Mouse (Mus musculus) CH12.LX (cell line): ENCODE data around the gene Spa17. TPM values are rescaled to one million over a fixed set of nuclear protein-coding genes. Genes with fewer than 3 reads are reported as not detected.

Experiments
- DNase-seq: peaks from one replicate; pipeline ENCODE4 v3.0.0-alpha.2; 2013; ENCODE audit errors: extremely low read depth
- H3K27ac ChIP-seq: 2 replicates; pipeline ENCODE4 v1.5.1; 2012; ENCODE audit warnings: low read depth, mild to moderate bottlenecking, control low read depth, moderate library complexity; ENCODE audit not compliant: insufficient read depth
- H3K27me3 ChIP-seq: replicated peaks from 2 replicates; pipeline ENCODE3; 2012; ENCODE audit warnings: inconsistent platforms
- H3K36me3 ChIP-seq, 2 experiments: replicated peaks in 1 of 2; 2 replicates each; pipeline versions ENCODE3 to v1.6.1; 2012; ENCODE audit warnings: inconsistent platforms in 1 of 2, low read length in 1 of 2, mild to moderate bottlenecking in 1 of 2, mixed read lengths in 1 of 2, moderate library complexity in 1 of 2; ENCODE audit not compliant: control insufficient read depth in 1 of 2, insufficient read depth in 1 of 2
- H3K4me1 ChIP-seq, 2 experiments: 2 replicates each; pipeline ENCODE4 v1.6.1; 2012; ENCODE audit warnings: inconsistent platforms in 1 of 2, moderate library complexity in 1 of 2; ENCODE audit not compliant: insufficient read depth in 2 of 2, control insufficient read depth in 1 of 2
- H3K4me2 ChIP-seq: 2 replicates; pipeline ENCODE4 v1.6.1; 2012; ENCODE audit warnings: low read depth, mild to moderate bottlenecking, control low read depth; ENCODE audit not compliant: poor library complexity, insufficient read depth, severe bottlenecking
- H3K4me3 ChIP-seq, 3 experiments: fragments of 150-350 bp in 1 of 3; sonication (generic) in 1 of 3; replicated peaks in 1 of 3; 2 replicates each; pipeline versions ENCODE3 to v1.5.1; 2011 to 2012; ENCODE audit warnings: low read depth in 2 of 3, low read length in 2 of 3, mild to moderate bottlenecking in 2 of 3, moderate library complexity in 2 of 3, control low read depth in 1 of 3, improper control_type of control experiment in 1 of 3, inconsistent platforms in 1 of 3, mixed read lengths in 1 of 3; ENCODE audit not compliant: poor library complexity in 1 of 3
- H3K79me2 ChIP-seq: replicated peaks from 2 replicates; pipeline ENCODE4 v1.6.1; 2012; ENCODE audit warnings: mild to moderate bottlenecking, moderate library complexity; ENCODE audit not compliant: control insufficient read depth, poor library complexity, insufficient read depth, severe bottlenecking; ENCODE audit errors: extremely low read depth
- H3K9ac ChIP-seq: 2 replicates; pipeline ENCODE4 v1.6.1; 2012; ENCODE audit warnings: low read depth, mild to moderate bottlenecking, control low read depth, moderate library complexity; ENCODE audit not compliant: insufficient read depth
- H3K9me3 ChIP-seq: replicated peaks from 2 replicates; pipeline ENCODE3; 2012; ENCODE audit warnings: low read length, inconsistent platforms, mixed read lengths
- BHLHE40 ChIP-seq: IDR thresholded peaks from 2 replicates; pipeline ENCODE4 v1.6.1; 2011; ENCODE audit warnings: mild to moderate bottlenecking, low read depth, low read length, improper control_type of control experiment
- CHD1 ChIP-seq: IDR thresholded peaks from 2 replicates; pipeline ENCODE4 v1.6.1; 2012; ENCODE audit warnings: low read depth, low read length, improper control_type of control experiment, inconsistent platforms
- CHD2 ChIP-seq: IDR thresholded peaks from 2 replicates; pipeline ENCODE4 v1.6.1; 2011; ENCODE audit warnings: low read length, improper control_type of control experiment
- E2F4 ChIP-seq: IDR thresholded peaks from 2 replicates; pipeline ENCODE4 v1.6.1; 2011; ENCODE audit warnings: low read depth, low read length, improper control_type of control experiment; ENCODE audit not compliant: insufficient replicate concordance
- ELF1 ChIP-seq: IDR thresholded peaks from 2 replicates; pipeline ENCODE4 v1.6.1; 2014; ENCODE audit warnings: low read depth, mild to moderate bottlenecking, inconsistent platforms, low read length, improper control_type of control experiment
- EP300 ChIP-seq: IDR thresholded peaks from 2 replicates; pipeline ENCODE4 v1.6.1; 2011; ENCODE audit warnings: low read length, improper control_type of control experiment
- GABPA ChIP-seq: IDR thresholded peaks from 2 replicates; pipeline ENCODE4 v1.6.1; 2012; ENCODE audit warnings: low read depth, low read length, improper control_type of control experiment, inconsistent platforms; ENCODE audit not compliant: insufficient replicate concordance
- IRF4 ChIP-seq: IDR thresholded peaks from 2 replicates; pipeline ENCODE4 v1.6.1; 2014; ENCODE audit warnings: low read depth, mild to moderate bottlenecking, inconsistent platforms, low read length, improper control_type of control experiment
- JUND ChIP-seq: conservative IDR thresholded peaks from 2 replicates; pipeline ENCODE4 v1.6.1; 2011; ENCODE audit warnings: low read depth, low read length, improper control_type of control experiment
- MAZ ChIP-seq: IDR thresholded peaks from 2 replicates; pipeline ENCODE4 v1.6.1; 2012; ENCODE audit warnings: low read depth, mild to moderate bottlenecking, inconsistent platforms, low read length, improper control_type of control experiment, moderate library complexity
- PAX5 ChIP-seq: IDR thresholded peaks from 2 replicates; pipeline ENCODE4 v1.6.1; 2012; ENCODE audit warnings: low read length, inconsistent platforms, mixed read lengths
- POLR2A ChIP-seq: IDR thresholded peaks from 2 replicates; pipeline ENCODE4 v1.6.1; 2011; ENCODE audit warnings: low read depth, mild to moderate bottlenecking, improper control_type of control experiment, low read length
- POLR2AphosphoS2 ChIP-seq: IDR thresholded peaks from 2 replicates; pipeline ENCODE4 v1.6.1; 2011; ENCODE audit warnings: low read depth, low read length, improper control_type of control experiment
- RAD21 ChIP-seq: IDR thresholded peaks from 2 replicates; pipeline ENCODE4 v1.6.1; 2011; ENCODE audit warnings: low read depth, mild to moderate bottlenecking, low read length, improper control_type of control experiment, moderate library complexity
- RCOR1 ChIP-seq: conservative IDR thresholded peaks from 2 replicates; pipeline ENCODE4 v1.6.1; 2012; ENCODE audit warnings: low read depth, mild to moderate bottlenecking, inconsistent platforms, low read length, improper control_type of control experiment
- UBTF ChIP-seq: IDR thresholded peaks from 2 replicates; pipeline ENCODE4 v1.6.1; 2012; ENCODE audit warnings: low read depth, mild to moderate bottlenecking, inconsistent platforms, low read length, improper control_type of control experiment, moderate library complexity
- USF1 ChIP-seq: IDR thresholded peaks from 2 replicates; pipeline ENCODE4 v1.6.1; 2014; ENCODE audit warnings: low read depth, mild to moderate bottlenecking, inconsistent platforms, low read length, improper control_type of control experiment
- ZC3H11A ChIP-seq: IDR thresholded peaks from 2 replicates; pipeline ENCODE4 v1.6.1; 2012; ENCODE audit warnings: low read depth, mild to moderate bottlenecking, inconsistent platforms, low read length, improper control_type of control experiment
- ZKSCAN1 ChIP-seq: IDR thresholded peaks from 2 replicates; pipeline ENCODE4 v1.6.1; 2012; ENCODE audit warnings: low read depth, inconsistent platforms, low read length, improper control_type of control experiment, borderline replicate concordance
- ZMIZ1 ChIP-seq: IDR thresholded peaks from 2 replicates; pipeline ENCODE4 v1.6.1; 2012; ENCODE audit warnings: low read depth, mild to moderate bottlenecking, inconsistent platforms, low read length, improper control_type of control experiment
- ZNF384 ChIP-seq: IDR thresholded peaks from 2 replicates; pipeline ENCODE4 v1.6.1; 2012; ENCODE audit warnings: low read depth, low read length, improper control_type of control experiment, inconsistent platforms
- dilution Hi-C: fragments of 300-500 bp; cut with MboI; formaldehyde crosslinking; loops from 2 replicates; pipeline ENCODE4 v1.14.3; 2020; ENCODE audit warnings: low sequenced_read_pairs; ENCODE audit not compliant: extremely low pct_unique_long_range_greater_than_20kb, extremely low pct_ligation_motif_present
- in situ Hi-C: fragments of 300-500 bp; cut with MboI; formaldehyde crosslinking; loops from 3 replicates; pipeline ENCODE4 v1.14.3; 2019; ENCODE audit warnings: low sequenced_read_pairs, low pct_ligation_motif_present, low pct_unique_long_range_greater_than_20kb, mixed read lengths
- polyA plus RNA-seq: library from polyadenylated mRNA; unstranded; fragments of >175 nt; gene quantifications from 2 replicates; pipeline ENCODE4 v1.2.1, GENCODE M21; 2012; ENCODE audit warnings: low read depth; ENCODE audit not compliant: insufficient read length
- total RNA-seq, 2 experiments: library from RNA; depleted of rRNA; stranded (reverse); fragments of 300-350 nt in 1 of 2; fragments of >200 nt in 1 of 2; gene quantifications; 2 replicates each; pipeline ENCODE4 v1.2.3; 2012 to 2014

Gene Spa17
- total and polyA plus RNA-seq, 3 experiments, result 0.47 to 3.2 (median 1.4) TPM

DNA sequence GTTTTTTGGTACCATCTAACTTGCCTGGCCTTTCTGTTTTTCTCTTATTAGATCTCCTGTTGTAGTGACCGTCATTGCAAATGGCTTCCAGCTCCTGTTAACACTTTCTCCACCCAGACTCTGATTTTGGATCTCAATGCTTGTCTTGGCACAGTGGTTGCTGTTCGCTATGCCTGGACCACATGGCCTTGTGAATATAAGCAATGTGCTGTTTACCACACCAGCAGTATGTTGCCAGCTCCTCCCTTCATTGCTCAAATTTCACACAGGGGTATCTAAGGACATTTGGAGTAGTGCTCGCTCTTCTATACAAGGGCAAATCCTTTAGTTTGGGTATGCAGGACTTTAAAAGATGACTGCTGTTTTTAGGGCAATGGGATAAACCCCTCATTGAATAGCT lies 32.7 kb upstream of the Spa17 start:
- dilution Hi-C loops, result no loop called here
- in situ Hi-C loops, result no loop called here
- H3K27ac ChIP-seq, result no peak overlapping the region
- no peaks in the 10 kb centered on the region for H3K4me1 ChIP-seq
- no peaks in the 10 kb centered on the region for H3K27me3 ChIP-seq
- H3K79me2 ChIP-seq, result no peaks in the 10 kb centered on the region
- H3K36me3 ChIP-seq, result peaks cover 34 to 68% of the 10 kb centered on the region in 2 experiments
- no peak for DNase-seq
- TF ChIP-seq BHLHE40 (no peak), USF1 (no peak), POLR2A (no peak), GABPA (no peak), EP300 (no peak), RAD21 (no peak), CHD2 (no peak), ELF1 (no peak), UBTF (no peak), ZC3H11A (no peak), RCOR1 (no peak), ZMIZ1 (no peak), CHD1 (no peak), ZKSCAN1 (no peak), PAX5 (no peak), ZNF384 (no peak), E2F4 (no peak)
- no peaks in the 10 kb centered on the region for H3K9me3 ChIP-seq
- H3K9ac ChIP-seq, result no peak overlapping the region
- no peak overlapping the region for H3K4me2 ChIP-seq
- no peak overlapping the region for H3K4me3 ChIP-seq

- Histone ChIP-seq H3K9ac (no peak overlapping the region), H3K27ac (no peak overlapping the region), H3K4me3 (no peak overlapping the region), H3K79me2 (no peaks in the 10 kb centered on the region), H3K27me3 (no peaks in the 10 kb centered on the region), H3K4me2 (no peak overlapping the region), H3K4me1 (peaks cover 0 to 30% of the 10 kb centered on the region in 2 experiments; a peak in 3 of 4 replicates), H3K36me3 (peaks cover 0 to 17% of the 10 kb centered on the region in 2 experiments), H3K9me3 (no peaks in the 10 kb centered on the region)
- in situ Hi-C loops, result no loop called here
- dilution Hi-C loops, result no loop called here
- DNase-seq, result no peak
- TF ChIP-seq E2F4 (no peak), JUND (no peak), USF1 (no peak), PAX5 (no peak), ZKSCAN1 (no peak), POLR2AphosphoS2 (no peak), IRF4 (no peak), POLR2A (no peak), ELF1 (no peak), CHD1 (no peak), MAZ (no peak)
Observed at GRCm38 (mm10) chr9:37638721-37639120, 25.2 kb upstream of the Spa17 start.
